Mouse (Mus musculus) liver (tissue): ENCODE data around the gene Wfdc21.

Source experiments
- DNase-seq: peaks from one replicate; pipeline ENCODE4 v3.0.0-alpha.2; 2020; ENCODE audit warnings: mixed read lengths

Wfdc21 gene

DNA sequence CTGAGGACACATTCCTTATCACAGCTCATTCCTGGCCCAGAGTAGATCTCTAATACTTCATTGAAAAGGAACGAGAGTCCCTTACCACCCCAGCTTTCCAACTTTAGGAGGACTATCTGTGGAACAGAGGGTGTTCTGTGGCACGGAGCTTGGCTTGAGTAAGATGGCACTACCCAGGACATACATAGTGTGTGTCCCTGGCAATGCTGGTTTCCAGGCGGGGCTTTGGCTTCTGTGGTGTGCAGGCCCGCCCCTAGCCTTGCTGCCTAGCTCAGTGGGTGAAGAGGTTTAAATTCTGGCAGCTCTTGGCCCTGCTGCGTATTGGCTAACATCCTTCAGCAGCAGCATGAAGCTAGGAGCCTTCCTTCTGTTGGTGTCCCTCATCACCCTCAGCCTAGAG is at the start of gene Wfdc21:
TSS of gene Wfdc21 (plus strand) at position 260 of the 400 bp plus-strand sequence.
- DNase-seq, result no peak

DNA sequence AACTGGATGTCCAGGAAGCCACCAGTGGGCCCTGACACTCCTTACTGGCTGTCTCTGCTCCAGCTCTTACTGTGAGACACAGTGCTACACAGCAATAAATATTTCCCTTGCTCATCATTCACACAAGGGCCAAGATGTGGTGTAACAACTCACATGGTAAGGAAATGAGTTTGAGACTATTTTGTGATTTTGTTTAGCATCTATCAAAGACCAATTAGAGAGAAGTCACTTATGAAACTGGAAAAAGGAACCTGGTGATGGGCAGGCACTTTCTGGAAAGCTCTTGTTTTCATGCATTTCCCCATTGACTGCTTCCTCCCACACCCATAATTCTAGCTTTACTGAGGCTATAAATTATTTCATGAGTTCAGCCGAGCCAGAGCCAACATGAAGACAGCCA is 43.0 kb upstream of the Wfdc21 start, which contains the start of gene Wfdc17:
TSS of gene Wfdc17 (plus strand) at position 287 of the 400 bp plus-strand sequence.
- DNase-seq, result no peak

DNA sequence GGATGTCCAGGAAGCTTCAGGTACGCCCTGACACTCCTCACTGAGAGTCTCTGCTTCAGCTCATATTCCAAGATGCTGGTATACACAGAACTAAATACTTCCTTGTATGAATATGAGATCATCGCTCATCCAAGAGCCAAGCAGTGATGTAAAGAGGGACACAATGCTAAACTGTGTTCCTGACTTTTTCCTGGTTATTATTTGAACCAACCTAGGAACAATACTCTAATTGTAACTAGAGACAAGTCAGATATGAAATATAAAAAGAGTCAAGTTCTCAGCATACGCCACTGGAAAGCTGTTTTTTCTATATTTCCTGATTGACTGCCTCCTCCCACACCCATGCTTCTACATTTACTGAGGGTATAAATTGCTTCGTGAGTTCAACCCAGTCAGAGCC is 38.0 kb upstream of the Wfdc21 start, which contains the start of gene Wfdc18:
TSS of gene Wfdc18 (plus strand) at position 301 of the 400 bp plus-strand sequence.
- no peak for DNase-seq

DNA sequence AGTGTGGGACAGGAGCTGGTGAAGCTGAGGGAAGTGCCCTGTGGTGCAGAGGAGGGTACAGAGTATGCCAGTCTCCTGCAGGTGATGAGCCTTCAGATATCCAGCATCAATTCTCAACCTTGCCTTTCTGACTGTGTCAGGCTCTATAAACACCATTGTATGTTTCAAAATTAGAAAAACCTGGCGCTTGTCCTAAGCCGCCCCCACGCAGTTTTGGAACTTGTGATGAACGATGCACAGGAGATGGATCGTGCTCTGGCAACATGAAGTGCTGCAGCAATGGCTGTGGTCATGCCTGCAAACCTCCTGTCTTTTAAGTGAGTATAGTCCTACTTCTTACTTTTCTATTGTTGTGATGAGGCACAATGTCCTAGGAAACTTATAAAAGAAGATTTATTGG is 37.1 kb upstream of the Wfdc21 start:
- DNase-seq, result no peak

DNA sequence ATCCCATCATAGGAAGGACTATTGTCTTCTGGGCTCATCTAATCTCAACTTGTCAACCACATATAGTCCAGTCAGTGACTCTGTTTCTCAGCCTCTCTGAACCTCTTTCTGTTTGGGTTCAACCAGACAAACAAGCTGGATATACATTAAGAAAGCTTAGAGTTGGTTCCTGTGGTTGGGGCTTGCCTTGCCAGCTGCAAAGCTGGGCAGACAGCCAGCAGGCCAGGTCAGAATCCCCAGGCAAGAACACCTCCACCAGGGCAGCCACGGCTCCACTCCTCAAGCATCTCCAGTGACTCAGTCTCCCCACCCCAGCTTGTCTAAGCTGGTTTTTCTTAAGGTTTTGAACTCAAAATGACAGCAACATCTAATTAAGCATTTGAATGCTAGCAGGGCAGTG is 34.1 kb upstream of the Wfdc21 start:
- no peak for DNase-seq

DNA sequence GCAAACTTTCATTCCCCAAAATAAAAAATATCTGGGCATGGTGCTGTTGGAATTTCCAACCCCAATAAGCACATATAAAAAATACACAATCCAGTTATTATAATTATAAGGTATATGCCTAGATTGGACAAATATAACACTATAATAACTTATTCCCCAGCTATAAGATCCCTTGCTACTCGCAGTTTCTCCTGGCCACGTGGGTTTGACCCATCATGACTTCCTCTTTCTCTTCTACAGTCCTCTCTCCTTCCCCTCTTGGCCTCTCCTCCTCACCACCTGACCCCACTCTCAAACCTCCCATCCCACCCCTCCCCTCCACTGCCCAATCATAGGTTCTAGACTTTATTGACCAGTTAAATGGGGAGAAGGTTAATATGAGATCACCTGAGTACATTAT is 32.8 kb upstream of the Wfdc21 start:
- no peak for DNase-seq

DNA sequence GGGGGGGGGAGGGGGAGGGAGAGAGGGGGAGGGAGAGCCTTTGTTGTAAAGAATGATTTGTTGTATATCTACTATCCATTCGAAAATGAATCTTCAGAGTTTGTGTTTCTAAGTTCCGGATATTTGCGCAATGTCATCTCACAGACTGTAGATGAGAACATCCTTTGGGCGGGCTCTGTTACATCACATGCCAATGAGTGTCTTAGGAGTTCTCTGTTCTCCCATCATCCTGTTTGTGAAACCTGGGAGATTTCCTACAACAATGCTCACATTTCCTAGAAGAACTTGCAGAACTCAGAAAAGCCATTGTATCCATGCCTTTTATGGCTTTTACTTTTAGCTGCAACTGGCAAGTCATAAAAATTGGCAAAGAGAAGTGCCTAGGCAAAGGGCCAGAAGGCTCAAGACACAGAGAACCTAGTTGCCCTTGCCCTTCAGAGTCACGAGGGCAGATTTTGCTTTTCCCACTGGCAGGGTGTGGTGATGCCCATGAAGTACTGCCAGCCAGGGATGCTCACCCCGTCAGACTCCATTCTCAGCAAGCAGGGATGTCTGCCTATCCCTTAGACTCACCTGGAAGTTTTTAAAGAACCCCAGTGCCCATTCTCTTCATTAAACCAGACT is 29.6 kb upstream of the Wfdc21 start:
- no peak for DNase-seq

DNA sequence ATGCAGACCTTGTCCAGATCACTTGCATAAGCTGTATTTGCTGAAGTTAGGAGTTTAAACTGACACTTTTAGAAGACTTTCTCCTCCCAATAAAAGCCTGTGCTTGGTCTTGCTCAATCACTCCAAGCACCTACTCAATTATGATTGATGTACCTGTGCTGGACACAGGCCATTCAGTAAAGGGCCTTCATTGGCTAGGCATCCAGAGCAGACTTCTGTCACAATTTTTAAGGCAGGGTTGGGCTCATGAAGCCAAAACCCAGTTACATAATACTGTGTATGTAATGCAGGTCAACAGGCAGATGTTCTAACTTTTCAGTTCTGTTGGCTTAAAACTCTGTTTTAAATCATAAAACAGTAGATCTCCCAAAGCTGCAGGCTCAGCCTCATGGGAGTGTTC is 26.0 kb upstream of the Wfdc21 start:
- DNase-seq, result no peak

DNA sequence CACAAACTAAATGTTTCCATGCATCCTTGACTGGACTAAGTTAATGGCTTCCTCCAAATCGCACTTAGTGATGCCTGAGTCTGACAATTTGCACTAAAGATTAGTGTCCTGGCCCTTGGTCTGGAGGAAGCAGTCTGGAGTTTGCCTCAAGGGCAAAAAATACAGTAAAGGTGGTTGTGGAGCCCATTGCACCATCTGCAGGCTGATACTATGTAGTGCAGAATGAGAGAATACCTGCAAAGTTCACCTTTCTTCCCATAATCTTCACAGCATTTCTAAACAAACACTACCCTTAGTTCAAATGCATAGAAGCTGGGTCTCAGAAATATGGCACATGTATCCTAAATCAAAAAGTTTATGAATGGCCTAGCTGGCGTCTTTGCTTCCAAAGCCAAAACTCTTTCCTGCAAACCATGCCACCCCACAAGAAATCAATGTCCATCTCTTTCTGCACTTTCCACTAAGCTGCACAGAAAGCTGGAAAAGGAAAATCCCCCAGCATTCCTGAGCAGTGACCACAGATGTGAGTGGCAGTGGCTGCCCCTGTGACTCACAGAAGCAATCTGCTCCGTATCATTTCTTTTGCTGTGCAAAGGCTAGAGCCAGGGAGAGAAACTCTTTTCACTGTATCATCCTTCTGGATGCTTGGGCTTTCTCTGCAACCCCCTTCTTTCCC is 17.8 kb upstream of the Wfdc21 start:
- no peak for DNase-seq

DNA sequence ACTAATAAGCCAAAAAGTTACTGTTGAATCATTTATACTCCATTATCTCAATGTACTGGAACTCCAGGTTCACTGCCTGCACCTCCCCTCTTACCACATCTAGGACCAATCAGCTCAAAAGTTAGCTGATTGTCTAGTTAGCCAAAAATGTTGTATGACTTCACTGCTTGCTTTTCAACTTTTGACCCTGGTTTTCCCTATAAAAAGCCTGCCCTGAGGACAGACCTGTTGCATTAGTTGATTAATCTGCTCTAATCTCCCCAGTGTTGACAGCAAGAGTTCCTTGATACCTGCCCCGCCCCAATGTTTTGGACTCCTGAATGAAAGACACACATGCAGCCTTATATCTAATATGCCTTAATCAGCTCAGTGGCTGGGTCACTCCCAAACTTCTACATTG is 15.6 kb upstream of the Wfdc21 start:
- no peak for DNase-seq

DNA sequence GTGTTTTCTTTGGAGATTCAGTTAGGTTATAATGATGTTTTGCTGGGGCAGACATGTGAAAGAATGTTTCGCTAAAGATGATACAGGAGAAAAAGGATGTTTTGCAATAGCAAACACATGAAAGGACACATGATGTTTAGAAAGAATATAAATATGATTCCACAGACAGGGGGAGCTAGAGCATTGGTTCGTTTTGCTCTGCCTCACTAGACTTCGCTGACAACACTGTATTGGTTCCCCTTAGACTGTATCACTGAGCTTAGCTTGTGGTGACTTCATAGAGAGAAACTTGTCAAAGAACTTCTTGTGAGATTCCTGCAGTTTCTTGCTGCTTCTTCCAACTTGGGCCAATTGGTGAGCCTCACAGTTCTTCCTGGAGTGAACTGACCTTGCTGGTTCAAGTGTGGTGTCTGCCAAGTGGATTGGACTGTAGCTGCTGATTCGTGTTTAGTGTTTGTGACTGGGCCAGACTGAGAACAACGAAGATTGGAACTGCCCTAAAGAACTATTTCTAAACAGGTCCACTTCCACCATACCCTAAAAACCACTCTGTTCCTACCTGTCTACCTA is 13.6 kb upstream of the Wfdc21 start:
- no peak for DNase-seq

DNA sequence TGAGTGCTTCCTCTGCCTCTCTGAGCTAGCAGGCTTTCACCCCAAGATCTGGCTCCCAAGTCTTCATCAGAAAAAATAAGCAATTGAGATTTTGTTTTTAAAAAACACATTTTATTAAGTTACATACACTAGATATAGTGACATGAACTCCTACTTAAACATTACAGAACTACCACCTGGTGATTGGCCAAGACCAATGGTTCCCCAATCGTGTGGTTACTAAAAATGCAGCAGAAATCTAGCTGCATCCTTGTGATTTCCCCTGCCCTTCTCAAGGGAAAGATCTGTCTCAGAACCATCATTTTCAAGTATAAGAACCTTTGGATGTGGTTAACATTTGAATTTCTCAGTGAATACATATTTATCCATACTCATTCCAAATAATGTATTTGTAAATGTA is 12.5 kb upstream of the Wfdc21 start:
- DNase-seq, result no peak

DNA sequence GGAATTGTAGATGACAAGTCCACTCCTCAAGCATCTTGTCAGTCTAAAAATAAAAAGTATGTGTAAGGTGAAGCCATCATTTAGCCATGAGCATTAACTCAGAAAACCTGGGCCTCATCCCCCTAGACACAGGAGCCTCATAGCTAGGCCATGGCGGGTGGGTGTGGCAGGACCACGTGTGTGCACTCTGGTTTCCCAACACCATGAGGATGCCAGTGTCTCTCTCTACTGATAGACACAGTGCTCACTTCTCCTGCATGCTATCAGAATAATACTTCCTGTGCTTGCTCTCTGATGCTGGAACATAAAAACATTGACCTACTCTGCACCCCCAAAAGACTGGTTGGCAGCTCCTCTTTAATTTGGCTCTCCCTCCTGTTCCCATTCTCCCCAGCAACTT is 10.9 kb upstream of the Wfdc21 start:
- DNase-seq, result no peak

DNA sequence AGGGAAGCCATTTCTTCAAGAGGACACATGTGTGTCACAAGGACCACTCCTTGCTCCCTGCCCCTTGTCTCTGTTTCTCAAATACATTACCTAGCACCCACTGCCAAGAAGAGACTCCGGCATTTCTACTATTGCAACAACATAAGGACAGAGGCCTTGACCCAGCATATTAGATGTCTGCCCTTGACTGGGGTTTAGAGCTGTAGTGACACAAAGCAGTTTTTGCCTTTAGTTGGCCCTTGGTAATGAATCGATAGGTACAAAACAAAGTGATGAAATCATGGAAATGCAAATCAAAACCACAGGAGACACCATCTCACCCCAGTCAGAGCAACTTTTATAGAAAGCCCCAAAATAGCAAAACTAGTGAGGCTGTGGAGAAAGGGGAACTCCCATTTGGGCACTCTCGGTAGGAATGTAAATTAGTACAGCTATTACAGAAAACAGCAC is 9.6 kb upstream of the Wfdc21 start:
- no peak for DNase-seq

DNA sequence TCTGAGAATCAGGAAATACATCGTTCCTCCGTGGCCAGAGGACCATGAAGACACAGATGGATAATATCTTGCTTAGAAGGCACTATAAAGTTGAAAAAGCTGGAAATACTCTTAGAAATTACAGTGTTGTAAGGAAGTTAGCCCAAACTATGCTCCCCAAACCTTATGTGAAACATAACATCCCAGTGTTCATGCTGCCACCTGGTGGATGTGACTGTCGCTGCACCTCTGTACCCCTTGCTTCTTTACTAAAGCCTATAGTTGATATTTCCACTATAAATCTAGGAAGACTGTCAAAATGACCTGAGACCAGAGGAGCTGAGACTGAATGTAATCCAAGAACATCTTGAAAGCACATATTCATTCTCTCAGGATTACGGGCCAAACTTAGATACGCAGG is 7.5 kb upstream of the Wfdc21 start:
- peak; percentile 65 for DNase-seq

DNA sequence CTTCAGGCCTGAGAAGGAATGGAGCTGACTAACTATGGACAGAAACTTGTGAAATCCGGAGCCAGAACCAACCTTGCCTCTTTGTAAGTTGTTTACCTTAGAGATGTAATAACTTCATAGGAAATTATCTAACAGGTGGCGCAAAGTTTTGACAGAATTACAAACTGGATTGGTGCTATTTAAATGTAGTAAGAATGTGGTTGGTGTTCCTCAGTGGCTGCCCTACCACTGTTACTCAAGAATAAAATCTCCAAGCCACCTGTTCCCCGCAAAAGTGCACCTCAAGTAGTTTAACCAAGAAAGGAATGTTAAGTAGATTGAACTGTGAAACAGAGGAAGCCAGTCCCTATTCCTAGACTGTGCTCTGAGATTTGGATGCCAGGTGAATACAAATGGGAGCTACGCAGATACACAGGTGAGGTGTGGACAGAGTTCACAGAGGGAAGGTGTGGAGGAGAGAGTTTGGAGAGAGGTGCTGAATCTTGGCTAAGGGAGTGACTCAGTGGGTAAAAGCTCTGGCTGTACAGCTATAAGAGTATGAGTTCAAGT is 6.2 kb upstream of the Wfdc21 start:
- no peak for DNase-seq

DNA sequence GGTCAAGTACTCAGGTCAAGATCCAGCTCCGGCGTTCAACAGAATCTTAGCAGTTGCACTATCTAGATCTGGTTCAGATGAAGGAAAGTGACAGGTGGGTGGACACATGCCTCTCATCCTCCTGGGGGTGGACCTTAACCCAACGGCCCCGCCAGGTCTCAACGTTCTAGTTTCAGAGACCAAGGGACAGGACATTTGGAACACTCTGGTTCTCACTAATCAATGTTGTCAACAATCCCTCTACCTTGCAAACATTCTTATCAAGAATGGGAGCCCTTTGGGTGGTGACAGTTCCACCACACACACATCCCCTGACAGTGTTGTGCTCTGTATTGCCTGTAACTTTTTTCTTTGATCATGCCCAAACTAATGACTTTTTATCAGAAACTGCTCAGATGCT is 4.9 kb upstream of the Wfdc21 start:
- peak; percentile 13 for DNase-seq

DNA sequence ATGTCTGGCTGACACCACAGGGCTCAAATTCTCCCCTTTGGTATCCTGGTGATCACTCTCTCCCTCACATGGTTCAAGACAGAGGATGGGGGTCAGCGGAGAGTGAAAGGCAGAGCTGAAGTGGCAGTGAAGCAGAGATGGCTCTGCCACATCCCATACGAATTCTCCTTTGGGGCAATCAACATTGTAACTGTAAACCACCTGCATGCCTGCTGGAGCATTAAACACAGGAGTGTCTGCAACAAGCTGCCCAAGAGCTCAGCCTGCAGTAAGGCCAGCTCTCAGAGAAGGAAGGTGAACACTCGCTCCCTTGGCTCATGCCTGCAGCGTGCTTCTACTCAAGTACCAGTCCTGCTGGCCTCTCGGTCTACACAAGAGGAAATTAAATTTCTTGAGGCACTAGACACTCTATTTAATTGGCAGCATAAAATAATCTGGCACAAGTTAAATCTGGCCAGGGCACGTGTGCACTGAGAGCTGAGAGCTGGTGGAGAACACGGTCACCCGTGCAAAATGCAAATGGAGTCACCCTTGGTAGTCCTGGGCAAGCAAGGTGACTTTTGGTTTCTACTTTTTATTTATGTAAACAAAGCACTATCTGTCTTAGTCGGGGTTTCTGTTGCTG is 3.9 kb upstream of the Wfdc21 start:
- DNase-seq, result no peak

DNA sequence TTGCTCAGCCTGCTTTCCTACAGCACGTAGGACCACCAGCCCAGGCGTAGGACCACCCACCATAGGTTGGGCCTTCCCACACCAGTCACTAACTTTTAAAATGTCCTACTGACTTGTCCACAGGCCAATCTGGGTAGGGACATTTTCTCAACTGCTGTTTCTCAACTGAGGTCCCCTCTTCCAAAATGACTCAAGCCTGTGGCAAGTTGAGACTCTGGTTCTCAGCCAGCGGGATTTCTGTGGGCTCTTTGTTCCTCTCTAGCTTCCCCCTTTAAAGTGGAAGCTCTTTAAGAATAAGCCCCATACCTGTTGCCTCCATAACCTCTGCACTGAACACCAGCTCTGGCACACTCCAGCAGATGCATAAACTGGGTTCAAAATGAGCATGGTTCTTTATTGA is 3.2 kb upstream of the Wfdc21 start:
- no peak for DNase-seq

DNA sequence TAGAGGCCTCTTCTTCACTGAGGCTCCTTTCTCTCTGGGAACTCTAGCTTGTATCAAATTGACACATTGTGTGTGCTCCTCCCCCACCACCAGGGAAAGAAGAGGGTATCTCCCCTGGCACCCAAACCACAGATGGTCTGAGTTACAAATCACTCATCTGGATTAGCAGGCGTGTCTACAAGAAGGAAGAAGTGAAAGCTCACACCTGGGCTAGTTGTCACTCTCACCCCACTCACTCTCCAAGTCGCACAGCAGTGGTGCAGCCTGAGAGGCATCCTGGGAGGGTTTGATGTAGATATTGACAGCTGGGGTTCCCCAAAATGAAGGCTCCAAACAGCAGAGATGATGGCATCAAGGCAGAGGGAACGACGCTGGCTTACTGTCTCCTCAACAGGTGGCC is 588 bp upstream of the Wfdc21 start:
- no peak for DNase-seq

DNA sequence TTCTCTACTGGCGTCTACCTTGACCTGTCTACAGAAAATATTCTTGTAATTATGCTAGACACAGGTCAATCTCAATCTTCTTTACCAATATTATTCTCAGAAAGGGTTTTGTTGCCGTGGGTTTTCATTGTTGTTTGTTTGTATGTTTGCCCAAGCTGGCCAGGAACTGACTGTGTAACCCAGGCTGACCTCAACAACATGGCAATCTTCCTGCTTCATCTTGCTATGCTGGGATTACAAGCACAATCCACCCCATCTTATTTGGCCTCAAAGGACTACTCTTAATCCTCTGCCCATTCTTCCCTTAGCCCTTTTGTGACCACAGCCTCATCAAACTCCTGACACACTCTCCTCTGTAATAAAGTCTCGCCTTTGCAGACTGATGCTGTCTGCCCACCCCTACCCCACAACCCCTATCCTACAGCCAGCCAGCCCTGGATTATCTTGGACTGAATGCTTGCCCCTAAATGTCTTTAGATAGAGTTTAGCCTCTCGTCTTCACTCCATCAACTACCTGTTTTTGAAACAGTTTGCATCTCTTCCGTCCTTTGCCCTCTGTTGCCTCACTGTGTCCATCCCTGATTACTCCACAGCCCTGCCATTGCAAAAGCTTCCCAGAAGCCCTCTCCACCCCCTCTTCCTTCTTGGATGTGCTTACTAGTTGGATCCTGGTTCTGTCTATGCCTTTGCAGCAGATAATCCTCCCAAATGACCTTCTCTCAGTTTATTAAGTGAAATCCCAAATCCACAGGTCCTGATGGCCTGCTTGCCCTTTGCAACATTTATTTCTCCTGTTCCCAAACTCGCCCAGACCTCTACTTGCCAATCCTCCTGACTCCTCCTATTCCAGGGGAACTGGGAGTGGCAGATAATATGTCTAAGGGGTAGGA is 881 bp downstream of the Wfdc21 start:
- DNase-seq, result no peak

DNA sequence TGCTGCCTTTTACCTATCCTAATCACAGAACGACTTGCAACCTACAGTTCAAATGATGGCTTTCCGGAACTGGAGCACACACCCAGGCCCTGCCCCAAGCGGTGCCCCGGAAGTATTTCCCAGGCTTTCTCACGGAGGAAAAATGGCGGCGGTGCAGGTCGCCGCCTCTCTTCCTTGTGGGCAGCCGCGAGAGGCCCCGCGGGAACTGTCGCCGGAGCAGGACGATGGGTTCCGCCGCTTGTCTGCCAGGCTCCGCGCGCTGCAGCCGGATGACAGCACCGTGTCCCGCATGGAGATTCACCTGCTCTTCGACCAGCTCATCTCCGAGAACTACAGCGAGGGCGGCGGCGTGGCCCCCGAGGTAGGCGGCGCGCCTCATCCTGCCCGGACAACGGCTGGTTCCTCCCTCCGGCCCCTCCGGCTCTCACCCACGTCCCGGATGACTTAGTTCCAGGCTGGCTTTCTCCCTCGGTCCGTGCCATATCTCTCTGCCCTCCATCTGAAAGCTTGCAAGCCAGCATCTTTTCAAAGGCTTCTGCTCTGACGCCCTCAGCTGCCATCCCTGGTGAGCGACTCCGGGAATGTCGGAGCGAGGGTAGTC is 6.9 kb downstream of the Wfdc21 start, which contains the start of gene Heatr6:
TSS of gene Heatr6 (plus strand) at position 116 of the 601 bp plus-strand sequence.
- DNase-seq, result peak; percentile 83
